Mouse (Mus musculus) E14TG2a.4 (cell line): ENCODE data around the gene BC051142.

Source experiments
- CTCF ChIP-seq: conservative IDR thresholded peaks from 2 replicates; pipeline ENCODE4 v1.5.1; 2014; ENCODE audit warnings: low read length
- NANOG ChIP-seq: IDR thresholded peaks from 2 replicates; pipeline ENCODE4 v1.6.1; 2014; ENCODE audit warnings: borderline replicate concordance, low read length, mixed read lengths

DNA sequence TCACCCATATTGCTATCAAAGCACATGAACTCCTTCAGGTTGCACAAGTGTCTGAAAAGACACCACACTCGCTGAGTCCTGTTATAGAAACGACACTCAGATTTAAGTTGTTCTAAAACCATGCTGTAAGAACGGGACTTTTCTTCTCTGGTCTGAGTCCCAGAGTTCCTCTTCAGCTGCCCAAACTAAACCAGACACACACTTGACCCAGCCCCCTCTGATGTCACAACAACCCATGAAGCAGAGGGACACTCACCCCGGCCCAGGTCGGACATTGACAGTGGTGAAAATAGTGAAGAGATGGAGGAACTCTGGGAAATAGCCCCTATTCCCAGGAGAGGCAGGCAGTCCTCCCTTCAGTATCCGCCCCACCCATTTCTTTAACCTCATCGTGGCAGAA, 7.1 kb upstream of the BC051142 start:
- no peak for TF ChIP-seq CTCF
- no peak for TF ChIP-seq NANOG
